13 mouse cellular contexts compared by ENCODE assay signal in genomic region chrX:106165089-106165488, GRCm38 (mm10). TPM values are rescaled to one million over a fixed set of nuclear protein-coding genes. Genes with fewer than 3 reads are reported as not detected.
DNase-seq lines count a peak whose midpoint lies in the region; ATAC-seq and TF ChIP-seq lines count a peak whose summit lies in the region.
"Had no signal": no experiment of that assay in that cellular context is flagged by ENCODE, and none has a peak within 500 bp of the region (broad histone marks: within the 10 kb centered on the region; RNA-seq: fewer than 3 reads in every experiment).

No protein-coding gene starts in this region.

- H3K27ac ChIP-seq in layer of hippocampus, adult 2 months: no peak overlapping the region
- H3K27ac ChIP-seq: hindbrain, embryonic 15.5 days; midbrain, embryonic 13.5 days had no signal

- no peak for DNase-seq in layer of hippocampus, adult 2 months (ENCODE audit: low spot score in 2 of 2)
- no peak for DNase-seq in layer of hippocampus, adult 11-12 months (ENCODE audit: low spot score)
- peak; percentile 40 for DNase-seq in CD4-positive helper T cell, adult 2 months (ENCODE audit: low read depth, low spot score)
- DNase-seq in right cerebral cortex, postnatal 36 days (ENCODE audit: low spot score in 2 of 2): no peak
- DNase-seq in layer of hippocampus, postnatal 25 days (ENCODE audit: extremely low spot score in 1 of 2, low spot score in 1 of 2): no peak
- no peak for DNase-seq in left cerebral cortex, adult 18-20 months (ENCODE audit: low spot score in 2 of 2)
- DNase-seq: adrenal gland, adult 8-10 months; kidney, postnatal 25 days had no signal

- peak; percentile 93 for ATAC-seq in common myeloid progenitor, adult 5-6 weeks (replicated peaks; ENCODE audit: low read depth, poor library complexity, severe bottlenecking)
- ATAC-seq in monocyte, adult 5-6 weeks (replicated peaks; ENCODE audit: insufficient number of reproducible peaks, low FRiP score, low TSS enrichment, poor library complexity, severe bottlenecking): 0 out of 2 replicates have a peak, but pooled peaks have one; percentile 50
- ATAC-seq: midbrain, embryonic 13.5 days had no signal

- no peak overlapping the region for H3K4me3 ChIP-seq in layer of hippocampus, adult 2 months
- H3K4me3 ChIP-seq: heart, embryonic 12.5 days; hindbrain, embryonic 15.5 days; midbrain, embryonic 13.5 days had no signal

- TF ChIP-seq CTCF in layer of hippocampus, adult 2 months (conservative IDR thresholded peaks at IDR 0.05): peak; percentile 34; the same call in 1 of the 2 replicates

RNA-seq across cellular contexts. Expression of gene Pgk1, which starts 21.8 kb away (rescaled TPM):
- 100 to 1,000 TPM; 416 to 483 TPM for total RNA-seq in layer of hippocampus, adult 2 months (2021)
- 203 and 235 TPM in 2 replicates for total RNA-seq in common myeloid progenitor, adult 5-6 weeks (2017)
- 128 to 201 TPM (median 187 TPM) in 3 replicates for total RNA-seq in monocyte, adult 5-6 weeks (2017)
- 100 to 1,000 TPM; 448 to 493 TPM for total RNA-seq in layer of hippocampus, postnatal 25 days (2021)
- total RNA-seq in left cerebral cortex, adult 18-20 months (2021): 100 to 1,000 TPM; 472 to 481 TPM

RNA-seq across cellular contexts. Expression of gene Tlr13, which starts 22.1 kb away (rescaled TPM):
- 1 to 10 TPM; 1.2 to 1.4 TPM for total RNA-seq in layer of hippocampus, adult 2 months (2021)
- 0.05 and 0.97 TPM in 2 replicates for total RNA-seq in common myeloid progenitor, adult 5-6 weeks (2017)
- total RNA-seq in monocyte, adult 5-6 weeks (2017): 152 to 248 TPM (median 234 TPM) in 3 replicates
- total RNA-seq in layer of hippocampus, postnatal 25 days (2021): 1 to 10 TPM; 1.7 TPM
- total RNA-seq in left cerebral cortex, adult 18-20 months (2021): 1 to 10 TPM in 1 of 2 experiments, under 1 TPM in 1; 1.00 to 1.2 TPM

RNA-seq across cellular contexts. Expression of gene Taf9b, which starts 55.9 kb away (rescaled TPM):
- total RNA-seq in layer of hippocampus, adult 2 months (2021): 10 to 100 TPM; 23.2 to 23.5 TPM
- total RNA-seq in common myeloid progenitor, adult 5-6 weeks (2017): 8.5 and 9.4 TPM in 2 replicates
- 5.5 to 10.8 TPM (median 9.9 TPM) in 3 replicates for total RNA-seq in monocyte, adult 5-6 weeks (2017)
- 10 to 100 TPM; 23.3 to 23.9 TPM for total RNA-seq in layer of hippocampus, postnatal 25 days (2021)
- total RNA-seq in left cerebral cortex, adult 18-20 months (2021): 10 to 100 TPM; 25.7 to 25.9 TPM

Comparison
In these comparisons a context has a peak if more than half of its experiments do, and no peak if none do; other contexts are left out.
1. RNA of gene Tlr13, which starts 22.1 kb away (total RNA-seq): 152 to 248 TPM in monocyte, adult 5-6 weeks; 1.7 TPM in layer of hippocampus, postnatal 25 days, 1.2 to 1.4 TPM in layer of hippocampus, adult 2 months, 1.00 to 1.2 TPM in left cerebral cortex, adult 18-20 months and 0.05 to 0.97 TPM in common myeloid progenitor, adult 5-6 weeks; every median in the first group is over 10 times any median in the second.